Mouse (Mus musculus): ENCODE results near the gene Rplp2.
A peak's percentile ranks its signal among the peaks of the same experiment; 100 is the strongest.

The Rplp2 gene

GRCm38 (mm10) chr7:141484186-141485120, 37.3 kb downstream of the Rplp2 start:
- no peak for DNase-seq (ENCODE audit: low spot score)

DNA sequence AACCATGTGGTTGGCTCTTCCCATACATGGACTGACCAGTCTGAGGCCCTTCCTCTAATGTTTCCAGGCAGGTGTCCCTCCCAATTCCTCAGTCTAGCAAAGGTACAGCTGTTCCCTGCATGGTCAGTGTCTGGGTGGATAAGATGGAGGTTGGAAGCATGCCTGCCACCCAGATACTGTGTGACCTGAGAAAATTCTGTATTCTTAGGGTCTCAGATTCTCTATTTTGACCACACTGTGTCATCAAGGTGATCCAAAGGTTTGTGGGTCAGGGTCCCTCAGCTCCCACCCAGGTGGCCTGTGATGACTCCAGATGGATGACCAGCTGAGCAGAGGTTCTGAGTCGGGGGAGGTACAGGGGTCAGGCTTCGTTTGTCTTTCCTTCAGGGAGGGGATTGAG, 38.0 kb downstream of the Rplp2 start:
- DNase-seq (ENCODE audit: low spot score): no peak

DNA sequence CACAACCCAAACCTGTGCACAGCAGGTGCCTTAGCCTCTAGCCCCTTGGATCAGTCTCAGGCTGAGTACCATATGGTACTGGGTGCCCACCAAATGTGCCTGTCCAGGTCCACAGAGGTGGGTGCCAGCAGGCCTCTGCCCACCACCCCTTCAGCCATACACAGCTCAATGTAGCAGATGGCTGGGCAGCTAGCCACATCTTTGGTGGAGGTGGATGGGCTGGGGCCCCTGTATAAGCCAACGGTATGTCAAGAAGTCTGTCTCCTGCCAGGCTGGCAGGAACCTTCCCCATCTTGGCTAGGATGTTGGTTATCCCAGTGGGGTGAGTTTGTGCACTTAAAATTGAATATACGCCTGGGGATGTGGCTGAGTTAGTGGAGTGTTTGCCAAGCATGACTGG, 38.4 kb downstream of the Rplp2 start:
- no peak for DNase-seq (ENCODE audit: low spot score)

DNA sequence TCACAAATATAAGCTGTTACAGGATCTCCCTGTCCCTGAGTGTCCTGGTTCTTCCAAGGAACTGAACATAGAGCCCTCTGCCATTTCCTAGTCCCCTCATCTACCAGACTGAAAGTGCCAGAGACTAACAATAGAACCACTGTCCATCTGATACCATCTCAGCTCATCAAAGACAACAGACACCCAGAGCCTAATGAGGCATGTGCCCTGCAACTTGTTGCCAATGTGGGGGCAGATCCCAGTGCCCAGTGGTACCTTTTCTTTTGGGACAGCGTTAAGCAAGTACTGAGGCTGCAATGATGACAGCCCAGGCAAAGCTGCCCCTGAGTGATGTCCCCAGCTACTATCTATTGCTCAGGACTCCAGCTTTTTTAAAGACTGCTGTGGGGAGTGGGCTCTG, 39.1 kb downstream of the Rplp2 start:
- no peak for DNase-seq (ENCODE audit: low spot score)

DNA sequence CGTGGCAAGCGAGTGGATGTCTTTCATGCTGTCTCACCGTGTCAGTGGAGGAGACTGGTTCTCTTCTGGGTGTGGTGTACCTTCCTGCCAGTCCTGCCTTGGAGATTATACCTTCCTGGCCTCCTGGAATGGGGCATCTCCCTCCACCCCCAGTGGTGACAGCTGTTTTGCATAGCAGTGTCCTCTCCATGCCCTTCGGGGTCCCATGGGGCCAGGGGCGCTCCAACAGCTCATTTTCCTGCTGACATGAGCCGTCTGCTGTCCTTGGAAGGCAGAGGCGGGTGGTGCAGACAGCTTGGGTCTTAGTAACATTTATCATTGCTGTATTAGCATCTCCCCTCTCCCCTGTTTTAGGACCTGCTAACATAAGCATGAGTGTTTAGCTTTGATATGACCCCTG, 40.0 kb downstream of the Rplp2 start:
- no peak for DNase-seq (ENCODE audit: low spot score)

- peak; percentile 64 for DNase-seq (ENCODE audit: low spot score)
These were observed 44.0 kb downstream of the Rplp2 start for GRCm38 (mm10) chr7:141491151-141491550.

- DNase-seq (ENCODE audit: low spot score): no peak
These were observed 45.6 kb downstream of the Rplp2 start for GRCm38 (mm10) chr7:141492738-141493137.

DNA sequence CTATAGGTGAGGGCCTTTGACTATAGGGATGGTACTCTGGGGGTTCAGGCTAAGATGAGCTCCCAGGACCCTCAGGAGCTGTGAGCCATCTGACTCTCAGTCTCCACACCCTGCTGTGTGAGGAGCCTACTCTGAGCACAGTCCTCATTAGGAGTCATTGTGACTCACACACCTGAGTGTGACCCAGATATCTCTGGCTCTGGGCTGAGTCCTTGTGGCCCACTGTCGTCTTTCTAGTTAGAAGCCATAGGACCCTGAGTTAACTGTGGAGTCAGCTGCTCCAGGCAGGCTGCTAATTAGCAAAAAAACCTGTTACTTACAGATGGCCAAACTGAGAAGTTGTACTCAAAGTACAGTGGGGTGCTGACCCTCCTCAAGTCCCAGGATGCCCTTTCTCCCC, 46.6 kb downstream of the Rplp2 start:
- no peak for DNase-seq (ENCODE audit: low spot score)

DNA sequence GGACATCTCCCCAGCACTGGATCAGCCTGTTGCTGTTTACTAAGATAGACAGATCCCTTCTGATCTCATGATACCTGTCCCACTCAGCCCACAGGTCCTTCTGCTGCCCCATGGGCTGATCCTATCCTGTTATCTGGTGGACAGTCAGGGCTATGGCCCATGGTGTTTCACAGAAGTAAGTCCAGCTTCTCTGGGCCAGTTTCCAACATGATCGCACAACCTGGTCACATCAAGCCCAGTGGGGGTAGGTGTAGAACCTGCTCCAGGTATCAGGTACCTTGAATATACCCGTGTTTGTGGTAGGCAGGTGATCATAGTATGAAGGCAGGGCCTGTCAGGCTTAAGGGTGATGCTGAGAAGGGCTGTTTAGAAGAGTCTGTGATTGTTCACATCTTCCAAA, 48.2 kb downstream of the Rplp2 start:
- DNase-seq (ENCODE audit: low spot score): no peak

DNA sequence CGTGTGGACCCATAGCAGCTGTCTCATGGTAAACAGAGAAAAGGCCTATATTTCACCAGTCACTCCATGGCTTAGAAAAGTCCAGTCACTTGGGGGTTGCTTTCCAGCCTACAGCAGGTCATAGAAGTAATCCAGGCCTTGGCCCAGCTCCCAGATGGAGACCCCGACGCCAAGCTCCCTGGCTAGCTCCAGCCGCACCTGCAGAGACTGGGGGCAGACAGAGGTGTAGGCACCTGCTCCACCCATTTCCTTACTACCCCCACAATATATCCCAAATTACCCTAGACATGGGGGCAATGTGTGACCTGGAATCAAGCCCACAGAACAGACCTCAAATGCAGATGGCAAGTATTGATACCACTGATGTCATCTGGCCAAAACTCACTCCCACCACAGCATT, 48.8 kb downstream of the Rplp2 start:
- no peak for DNase-seq (ENCODE audit: low spot score)

DNA sequence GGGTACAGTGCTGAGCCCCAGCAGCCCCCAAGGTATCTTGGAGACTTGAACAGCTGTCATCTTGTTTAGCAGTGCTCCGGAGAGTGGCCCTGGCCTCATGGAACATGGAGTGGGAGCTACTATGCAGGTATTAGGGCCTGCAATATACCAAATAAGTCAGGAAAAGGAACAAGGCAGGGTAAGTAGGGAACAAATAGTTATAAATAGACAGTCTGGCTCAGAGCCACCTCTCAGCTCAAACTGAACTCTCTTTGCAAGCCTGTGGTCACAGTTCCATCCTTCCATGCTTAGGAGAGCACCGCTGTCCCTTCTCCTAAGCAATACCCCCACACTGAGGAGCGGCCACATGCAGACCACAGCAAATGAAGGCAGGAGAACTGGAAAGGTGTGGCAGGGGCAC, 50.4 kb downstream of the Rplp2 start:
- DNase-seq (ENCODE audit: low spot score): no peak
